Mouse (Mus musculus) embryonic fibroblast, embryonic 13.5 days (primary cell): ENCODE results near the gene Cops3. TPM values are rescaled to one million over a fixed set of nuclear protein-coding genes. Genes with fewer than 3 reads are reported as not detected.

Source experiments
- H3K27ac ChIP-seq: 2 replicates; pipeline ENCODE4 v1.5.1; 2012; ENCODE audit warnings: low read length, control low read depth, inconsistent platforms; ENCODE audit not compliant: insufficient read depth
- H3K4me1 ChIP-seq: 2 replicates; pipeline ENCODE4 v1.6.1; 2011; ENCODE audit warnings: low read length; ENCODE audit not compliant: control insufficient read depth, insufficient read depth
- H3K4me3 ChIP-seq: 2 replicates; pipeline ENCODE4 v1.5.1; 2011; ENCODE audit warnings: mild to moderate bottlenecking, control low read depth, low read length; ENCODE audit not compliant: insufficient read depth
- CTCF ChIP-seq: IDR thresholded peaks from 2 replicates; pipeline ENCODE4 v1.5.1; 2011; ENCODE audit warnings: mild to moderate bottlenecking, control low read depth, low read length, moderate library complexity, borderline replicate concordance; ENCODE audit not compliant: insufficient read depth
- POLR2A ChIP-seq: IDR thresholded peaks from 2 replicates; pipeline ENCODE4 v1.6.1; 2011; ENCODE audit warnings: low read depth, mild to moderate bottlenecking, control low read depth, low read length, moderate library complexity
- polyA plus RNA-seq: library from polyadenylated mRNA; stranded (reverse); fragments of >200 nt; gene quantifications from 2 replicates; pipeline ENCODE4 v1.2.4, GENCODE M21; 2011; ENCODE audit warnings: low read depth; ENCODE audit not compliant: missing spikeins, insufficient read length

Gene Cops3
- polyA plus RNA-seq, 1 experiment = 141 TPM

GRCm38 (mm10) chr11:59779406-59779805, 60.2 kb downstream of the Cops3 start:
- H3K4me3 ChIP-seq = no peak overlapping the region
- TF ChIP-seq CTCF (no peak), POLR2A (no peak)
- H3K27ac ChIP-seq = no peak overlapping the region
- H3K4me1 ChIP-seq = no peaks in the 10 kb centered on the region

- no peaks in the 10 kb centered on the region for H3K4me1 ChIP-seq
- TF ChIP-seq CTCF (no peak), POLR2A (no peak)
- no peak overlapping the region for H3K27ac ChIP-seq
- no peak overlapping the region for H3K4me3 ChIP-seq
Observed at GRCm38 (mm10) chr11:59778874-59779223, 60.8 kb downstream of the Cops3 start.

- Histone ChIP-seq H3K4me3 (no peak overlapping the region), H3K4me1 (no peaks in the 10 kb centered on the region), H3K27ac (no peak overlapping the region)
- TF ChIP-seq POLR2A (no peak), CTCF (peak; percentile 94)
Observed at GRCm38 (mm10) chr11:59778181-59778873, 61.3 kb downstream of the Cops3 start.

- H3K27ac ChIP-seq = no peak overlapping the region
- TF ChIP-seq CTCF = no peak
- TF ChIP-seq POLR2A = no peak
- H3K4me3 ChIP-seq = no peak overlapping the region
- H3K4me1 ChIP-seq = no peaks in the 10 kb centered on the region
Observed at GRCm38 (mm10) chr11:59777259-59777658, 62.4 kb downstream of the Cops3 start.

- H3K4me1 ChIP-seq = no peaks in the 10 kb centered on the region
- H3K4me3 ChIP-seq = no peak overlapping the region
Observed at GRCm38 (mm10) chr11:59775435-59776148, 64.0 kb downstream of the Cops3 start.

GRCm38 (mm10) chr11:59774522-59774921, 65.1 kb downstream of the Cops3 start:
- Histone ChIP-seq H3K4me3 (no peak overlapping the region), H3K4me1 (no peaks in the 10 kb centered on the region), H3K27ac (no peak overlapping the region)
- TF ChIP-seq CTCF (no peak), POLR2A (no peak)

More at GRCm38 (mm10) chr11:59775435-59776148, 64.0 kb downstream of the Cops3 start:
- TF ChIP-seq POLR2A (no peak), CTCF (peak; percentile 5; the same call in 1 of the 2 replicates)
- H3K27ac ChIP-seq = no peak overlapping the region

GRCm38 (mm10) chr11:59772902-59773301, 66.7 kb downstream of the Cops3 start:
- TF ChIP-seq CTCF (no peak), POLR2A (no peak)
- Histone ChIP-seq H3K27ac (no peak overlapping the region), H3K4me3 (no peak overlapping the region), H3K4me1 (no peaks in the 10 kb centered on the region)

- Histone ChIP-seq H3K27ac (no peak overlapping the region), H3K4me1 (no peaks in the 10 kb centered on the region)
- TF ChIP-seq CTCF = no peak
- no peak for TF ChIP-seq POLR2A
Observed at GRCm38 (mm10) chr11:59772291-59772690, 67.3 kb downstream of the Cops3 start.

GRCm38 (mm10) chr11:59770753-59771152, 68.9 kb downstream of the Cops3 start:
- Histone ChIP-seq H3K4me3 (no peak overlapping the region), H3K27ac (no peak overlapping the region), H3K4me1 (no peaks in the 10 kb centered on the region)
- no peak for TF ChIP-seq POLR2A
- TF ChIP-seq CTCF = no peak

More at GRCm38 (mm10) chr11:59772291-59772690, 67.3 kb downstream of the Cops3 start:
- H3K4me3 ChIP-seq = no peak overlapping the region

GRCm38 (mm10) chr11:59769738-59770137, 69.9 kb downstream of the Cops3 start:
- H3K4me1 ChIP-seq = no peaks in the 10 kb centered on the region
- no peak overlapping the region for H3K4me3 ChIP-seq
- no peak overlapping the region for H3K27ac ChIP-seq
- TF ChIP-seq CTCF (no peak), POLR2A (no peak)

GRCm38 (mm10) chr11:59769307-59769706, 70.3 kb downstream of the Cops3 start:
- Histone ChIP-seq H3K4me3 (no peak overlapping the region), H3K4me1 (no peaks in the 10 kb centered on the region), H3K27ac (no peak overlapping the region)
- TF ChIP-seq POLR2A = no peak
- TF ChIP-seq CTCF = no peak

Other genes with a start within 250 kb of the Cops3 start
- not detected in 2 replicates for gene Olfr223, start 246.5 kb downstream of the Cops3 start, polyA plus RNA-seq
- gene Mprip, start 178.5 kb downstream of the Cops3 start, polyA plus RNA-seq = 233 and 249 TPM in 2 replicates
- 0.74 TPM in 1 of 2 replicates, not detected in the other for gene Pld6, start 52.2 kb downstream of the Cops3 start, polyA plus RNA-seq
- gene Flcn, start 29.8 kb downstream of the Cops3 start, polyA plus RNA-seq = 18.4 and 21.4 TPM in 2 replicates
- 13.1 and 15.3 TPM in 2 replicates for gene Nt5m, start 391 bp downstream of the Cops3 start, polyA plus RNA-seq
- 15.0 and 18.1 TPM in 2 replicates for gene Med9, start 108.4 kb upstream of the Cops3 start, polyA plus RNA-seq
- gene Rasd1, start 125.1 kb upstream of the Cops3 start, polyA plus RNA-seq = not detected in 2 replicates
- gene Pemt, start 206.7 kb upstream of the Cops3 start, polyA plus RNA-seq = 5.8 and 9.8 TPM in 2 replicates